Mouse (Mus musculus): ENCODE data around the gene Bdnf. TPM values are rescaled to one million over a fixed set of nuclear protein-coding genes. Genes with fewer than 3 reads are reported as not detected.

Bdnf gene
- total RNA-seq, 2 experiments from 2014 or later, result 0.24 to 0.63 TPM

GRCm38 (mm10) chr2:109704053-109704452, 29.6 kb downstream of the Bdnf start:
- no peak for DNase-seq

- no peak for DNase-seq
These were observed 32.0 kb downstream of the Bdnf start for GRCm38 (mm10) chr2:109706524-109706923.

- no peak for DNase-seq
These were observed 34.8 kb downstream of the Bdnf start for GRCm38 (mm10) chr2:109709346-109709745.

- no peak for DNase-seq
These were observed 36.5 kb downstream of the Bdnf start for GRCm38 (mm10) chr2:109711049-109711448.

- DNase-seq, result no peak
These were observed 50.8 kb downstream of the Bdnf start for GRCm38 (mm10) chr2:109725261-109725660.

- no peak for DNase-seq
These were observed 51.3 kb downstream of the Bdnf start for GRCm38 (mm10) chr2:109725831-109726230.

- no peak for DNase-seq
These were observed 54.7 kb downstream of the Bdnf start for GRCm38 (mm10) chr2:109729221-109729620.

GRCm38 (mm10) chr2:109733201-109734039, 58.9 kb downstream of the Bdnf start:
- DNase-seq, result no peak

- no peak for DNase-seq
These were observed 59.7 kb downstream of the Bdnf start for GRCm38 (mm10) chr2:109734228-109734627.

- DNase-seq, result no peak
These were observed 60.2 kb downstream of the Bdnf start for GRCm38 (mm10) chr2:109734666-109735065.

GRCm38 (mm10) chr2:109735347-109735746, 60.8 kb downstream of the Bdnf start:
- no peak for DNase-seq

GRCm38 (mm10) chr2:109736306-109736705, 61.8 kb downstream of the Bdnf start:
- no peak for DNase-seq

- no peak for DNase-seq
These were observed 63.8 kb downstream of the Bdnf start for GRCm38 (mm10) chr2:109738331-109738730.

- DNase-seq, result no peak
These were observed 68.9 kb downstream of the Bdnf start for GRCm38 (mm10) chr2:109743208-109743960.

GRCm38 (mm10) chr2:109746223-109746622, 71.7 kb downstream of the Bdnf start:
- no peak for DNase-seq

GRCm38 (mm10) chr2:109748412-109748811, 73.9 kb downstream of the Bdnf start:
- DNase-seq, result no peak

- no peak for DNase-seq
These were observed 74.3 kb downstream of the Bdnf start for GRCm38 (mm10) chr2:109748815-109749214.

GRCm38 (mm10) chr2:109749964-109750363, 75.5 kb downstream of the Bdnf start:
- DNase-seq, result no peak

GRCm38 (mm10) chr2:109750484-109750883, 76.0 kb downstream of the Bdnf start:
- DNase-seq, result no peak

- no peak for DNase-seq
These were observed 81.8 kb downstream of the Bdnf start for GRCm38 (mm10) chr2:109756305-109756704.

GRCm38 (mm10) chr2:109766772-109767171, 92.3 kb downstream of the Bdnf start:
- DNase-seq, result no peak

GRCm38 (mm10) chr2:109768814-109769213, 94.3 kb downstream of the Bdnf start:
- no peak for DNase-seq

- no peak for DNase-seq
These were observed 101.9 kb downstream of the Bdnf start for GRCm38 (mm10) chr2:109776374-109776773.
